In the genomic region with DNA sequence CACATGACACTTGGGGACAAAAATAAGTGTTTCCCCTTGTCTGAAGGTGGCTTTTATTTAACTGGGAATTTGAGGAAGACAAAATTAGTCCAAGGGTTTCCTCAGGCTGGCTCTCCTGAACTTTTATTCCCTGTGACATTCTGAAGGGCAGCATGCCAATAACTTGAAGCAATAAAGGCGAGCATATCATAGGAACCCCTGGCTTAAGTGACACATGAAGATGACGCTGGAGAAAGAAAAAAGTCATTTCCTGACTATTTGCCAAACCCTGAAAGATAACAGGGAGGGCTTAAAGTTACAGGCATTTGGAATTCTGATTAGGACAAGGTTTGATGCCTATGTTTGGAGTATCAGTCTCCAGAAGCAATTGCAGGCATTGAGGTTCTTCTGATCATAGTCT, we compare ENCODE assay signal across 25 mouse cellular contexts. TPM values are rescaled to one million over a fixed set of nuclear protein-coding genes. Genes with fewer than 3 reads are reported as not detected.
DNase-seq lines count a peak whose midpoint lies in the region; ATAC-seq and TF ChIP-seq lines count a peak whose summit lies in the region.
"Had no signal": no experiment of that assay in that cellular context is flagged by ENCODE, and none has a peak within 500 bp of the region (broad histone marks: within the 10 kb centered on the region; RNA-seq: fewer than 3 reads in every experiment).

No protein-coding gene starts in this region.

- H3K4me1 ChIP-seq in heart, embryonic 15.5 days (replicated peaks) = peaks cover 16% of the 10 kb centered on the region
- H3K4me1 ChIP-seq: embryonic facial prominence, embryonic 10.5 days; forebrain, embryonic 12.5 days; hindbrain, embryonic 10.5 days; hindbrain, embryonic 13.5 days; intestine, embryonic 15.5 days had no signal

- peak overlapping the region; percentile 69 for H3K27ac ChIP-seq in heart, embryonic 15.5 days
- peak overlapping the region; percentile 54 for H3K27ac ChIP-seq in layer of hippocampus, adult 2 months
- H3K27ac ChIP-seq: embryonic facial prominence, embryonic 10.5 days; embryonic facial prominence, embryonic 13.5 days; forebrain, embryonic 12.5 days; forebrain, embryonic 15.5 days; heart, adult 2 months; hindbrain, embryonic 10.5 days; hindbrain, embryonic 13.5 days; intestine, embryonic 15.5 days had no signal

- no peaks in the 10 kb centered on the region for H3K9me3 ChIP-seq in heart, embryonic 15.5 days (replicated peaks)
- H3K9me3 ChIP-seq: embryonic facial prominence, embryonic 10.5 days; embryonic facial prominence, embryonic 13.5 days; forebrain, embryonic 12.5 days; forebrain, embryonic 15.5 days; hindbrain, embryonic 10.5 days; hindbrain, embryonic 13.5 days; intestine, embryonic 15.5 days had no signal

- DNase-seq in heart, adult 11 months = peak; percentile 83
- no peak for DNase-seq in heart, adult 8-10 months (ENCODE audit: low spot score)
- no peak for DNase-seq in heart, postnatal 4 days
- no peak for DNase-seq in layer of hippocampus, adult 2 months (ENCODE audit: low spot score in 2 of 2)
- DNase-seq in layer of hippocampus, postnatal 14 days (ENCODE audit: low spot score in 2 of 2) = no peak
- DNase-seq: adrenal gland, postnatal 14 days; cerebellum, adult 11-12 months; cerebellum, adult 8-10 months; cerebellum, postnatal 36 days; embryo, embryonic 11 days; heart, adult 2 months; kidney, adult 11 months; kidney, adult 8-10 months had no signal

- no peak for ATAC-seq in heart, embryonic 15.5 days (replicated peaks; ENCODE audit: insufficient number of reproducible peaks, insufficient read depth, low FRiP score, low read depth)
- ATAC-seq: CD4-positive, CD25-positive, alpha-beta regulatory T cell, adult 4 months; forebrain, embryonic 15.5 days; hindbrain, embryonic 16.5 days; intestine, embryonic 15.5 days had no signal

- H3K9ac ChIP-seq in heart, embryonic 15.5 days = no peak overlapping the region
- H3K9ac ChIP-seq: embryonic facial prominence, embryonic 13.5 days; forebrain, embryonic 12.5 days; forebrain, embryonic 15.5 days; hindbrain, embryonic 13.5 days; intestine, embryonic 15.5 days had no signal

- TF ChIP-seq CTCF in layer of hippocampus, adult 2 months (conservative IDR thresholded peaks at IDR 0.05) = no peak

- H3K27me3 ChIP-seq in heart, embryonic 15.5 days = no peaks in the 10 kb centered on the region
- H3K27me3 ChIP-seq: embryonic facial prominence, embryonic 13.5 days; forebrain, embryonic 12.5 days; forebrain, embryonic 15.5 days; hindbrain, embryonic 13.5 days; intestine, embryonic 15.5 days had no signal

- no peak overlapping the region for H3K4me2 ChIP-seq in heart, embryonic 15.5 days
- H3K4me2 ChIP-seq: embryonic facial prominence, embryonic 13.5 days; forebrain, embryonic 12.5 days; forebrain, embryonic 15.5 days; hindbrain, embryonic 13.5 days; intestine, embryonic 15.5 days had no signal

- 10% methylated on average over 2 of the region's 2 CpGs for WGBS in heart, embryonic 15.5 days

- no peak overlapping the region for H3K4me3 ChIP-seq in heart, embryonic 15.5 days
- H3K4me3 ChIP-seq in layer of hippocampus, adult 2 months = no peak overlapping the region
- H3K4me3 ChIP-seq: embryonic facial prominence, embryonic 10.5 days; embryonic facial prominence, embryonic 13.5 days; erythroblast, embryonic 14.5 days; forebrain, embryonic 12.5 days; forebrain, embryonic 15.5 days; heart, adult 2 months; hindbrain, embryonic 10.5 days; hindbrain, embryonic 13.5 days; intestine, embryonic 15.5 days had no signal

- peaks cover 3% of the 10 kb centered on the region; the same call in 1 of the 2 replicates for H3K36me3 ChIP-seq in heart, embryonic 15.5 days
- H3K36me3 ChIP-seq: embryonic facial prominence, embryonic 10.5 days; embryonic facial prominence, embryonic 13.5 days; forebrain, embryonic 12.5 days; forebrain, embryonic 15.5 days; hindbrain, embryonic 10.5 days; hindbrain, embryonic 13.5 days; intestine, embryonic 15.5 days had no signal

RNA-seq across cellular contexts. Expression of gene Plpp6, which starts 16.4 kb away (rescaled TPM):
- total RNA-seq in heart, adult 8-10 months (2022) = 1 to 10 TPM; 6.7 to 9.4 (median 7.8) TPM
- 7.1 and 8.5 TPM in 2 replicates for polyA plus RNA-seq in heart, embryonic 15.5 days (2015; fragmentation: Nextera tagmentation; extraction: Ambion mirVana)
- total RNA-seq in heart, postnatal 4 days (2021) = 1 to 10 TPM; 6.6 to 7.0 TPM
- total RNA-seq in layer of hippocampus, adult 2 months (2021) = 10 to 100 TPM; 51.2 to 52.4 TPM
- 10 to 100 TPM; 42.5 to 50.6 TPM for total RNA-seq in layer of hippocampus, postnatal 14 days (2021)

RNA-seq across cellular contexts. Expression of gene 4430402I18Rik, which starts 20.3 kb away (rescaled TPM):
- total RNA-seq in heart, adult 8-10 months (2022) = 10 to 100 TPM; 26.9 to 31.3 (median 29.9) TPM
- polyA plus RNA-seq in heart, embryonic 15.5 days (2015; fragmentation: Nextera tagmentation; extraction: Ambion mirVana) = 7.9 and 11.4 TPM in 2 replicates
- total RNA-seq in heart, postnatal 4 days (2021) = 10 to 100 TPM; 16.1 to 19.5 TPM
- 1 to 10 TPM; 7.4 to 9.2 TPM for total RNA-seq in layer of hippocampus, adult 2 months (2021)
- total RNA-seq in layer of hippocampus, postnatal 14 days (2021) = 1 to 10 TPM; 6.1 to 9.4 TPM
- total RNA-seq: MEL had no signal
- polyA plus RNA-seq: erythroblast, embryonic 14.5 days had no signal

RNA-seq across cellular contexts. Expression of gene Cdc37l1, which starts 42.8 kb away (rescaled TPM):
- 10 to 100 TPM; 56.7 to 76.4 (median 64.3) TPM for total RNA-seq in heart, adult 8-10 months (2022)
- polyA plus RNA-seq in heart, embryonic 15.5 days (2015; fragmentation: Nextera tagmentation; extraction: Ambion mirVana) = 41.3 and 44.8 TPM in 2 replicates
- 10 to 100 TPM; 61.7 to 67.8 TPM for total RNA-seq in heart, postnatal 4 days (2021)
- 100 to 1,000 TPM; 105 to 114 TPM for total RNA-seq in layer of hippocampus, adult 2 months (2021)
- 100 to 1,000 TPM in 1 of 2 experiments, 10 to 100 TPM in 1; 93.5 to 100 TPM for total RNA-seq in layer of hippocampus, postnatal 14 days (2021)

Comparison
In these comparisons a context has a peak if more than half of its experiments do, and no peak if none do; other contexts are left out.
1. RNA of gene Plpp6, which starts 16.4 kb away (total RNA-seq): 51.2 to 52.4 TPM in layer of hippocampus, adult 2 months and 42.5 to 50.6 TPM in layer of hippocampus, postnatal 14 days; 6.7 to 9.4 TPM in heart, adult 8-10 months and 6.6 to 7.0 TPM in heart, postnatal 4 days; every median in the first group is over 4 times any median in the second.